Mouse (Mus musculus) ES-Bruce4 (cell line): ENCODE results near the gene Dhx15. TPM values are rescaled to one million over a fixed set of nuclear protein-coding genes. Genes with fewer than 3 reads are reported as not detected.
A peak's percentile ranks its signal among the peaks of the same experiment; 100 is the strongest.

Experiments
- H3K27ac ChIP-seq: 2 replicates; pipeline ENCODE4 v1.5.1; 2012; ENCODE audit warnings: low read length, inconsistent platforms; ENCODE audit not compliant: insufficient read depth
- H3K27me3 ChIP-seq: 2 replicates; pipeline ENCODE4 v1.6.1; 2012; ENCODE audit warnings: mild to moderate bottlenecking, low read length, inconsistent platforms; ENCODE audit not compliant: control insufficient read depth, poor library complexity, insufficient read depth, severe bottlenecking
- H3K36me3 ChIP-seq: 2 replicates; pipeline ENCODE4 v1.6.1; 2012; ENCODE audit warnings: inconsistent platforms, mild to moderate bottlenecking, low read length, moderate library complexity; ENCODE audit not compliant: control insufficient read depth, poor library complexity, insufficient read depth, severe bottlenecking
- H3K4me1 ChIP-seq: one replicate; pipeline ENCODE4 v1.8.1; 2011; ENCODE audit warnings: low read length; ENCODE audit not compliant: control insufficient read depth, insufficient read depth
- H3K4me3 ChIP-seq: 2 replicates; pipeline ENCODE4 v1.5.1; 2011; ENCODE audit warnings: low read depth, mild to moderate bottlenecking, low read length
- H3K9ac ChIP-seq: 2 replicates; pipeline ENCODE4 v1.6.1; 2012; ENCODE audit warnings: low read depth, mild to moderate bottlenecking, inconsistent platforms; ENCODE audit not compliant: poor library complexity, severe bottlenecking
- H3K9me3 ChIP-seq: replicated peaks from 2 replicates; pipeline ENCODE4 v1.6.1; 2012; ENCODE audit warnings: mild to moderate bottlenecking, low read length, inconsistent platforms; ENCODE audit not compliant: control insufficient read depth, poor library complexity, insufficient read depth, severe bottlenecking
- CTCF ChIP-seq: IDR thresholded peaks from one replicate; pipeline ENCODE4 v1.8.1; 2011; ENCODE audit warnings: low read depth, low read length
- EP300 ChIP-seq: IDR thresholded peaks from 2 replicates; pipeline ENCODE4 v1.6.1; 2011; ENCODE audit warnings: low read depth, low read length; ENCODE audit not compliant: insufficient read depth
- POLR2A ChIP-seq: IDR thresholded peaks from one replicate; pipeline ENCODE4 v1.8.1; 2011; ENCODE audit warnings: low read length; ENCODE audit not compliant: insufficient read depth
- polyA plus RNA-seq: library from polyadenylated mRNA; stranded (reverse); fragments of >200 nt; gene quantifications from 2 replicates; pipeline ENCODE4 v1.2.4, GENCODE M21; 2011; ENCODE audit warnings: low read depth; ENCODE audit not compliant: missing spikeins, insufficient read depth, insufficient read length

Dhx15 gene
- polyA plus RNA-seq, 1 experiment, result 350 TPM

GRCm38 (mm10) chr5:52232611-52233010 is 42.3 kb upstream of the Dhx15 start:
- Histone ChIP-seq H3K27ac (no peak overlapping the region; the same call in 1 of the 2 replicates), H3K9me3 (peaks cover 6% of the 10 kb centered on the region; the same call in 1 of the 2 replicates), H3K9ac (no peak overlapping the region), H3K27me3 (no peaks in the 10 kb centered on the region), H3K36me3 (no peaks in the 10 kb centered on the region), H3K4me1 (no peaks in the 10 kb centered on the region), H3K4me3 (no peak overlapping the region)
- TF ChIP-seq POLR2A (no peak), EP300 (no peak), CTCF (no peak)

GRCm38 (mm10) chr5:52232199-52232598 is 41.9 kb upstream of the Dhx15 start:
- no peaks in the 10 kb centered on the region for H3K36me3 ChIP-seq
- H3K9me3 ChIP-seq, result peaks cover 6% of the 10 kb centered on the region; the same call in 1 of the 2 replicates
- TF ChIP-seq EP300 (no peak), CTCF (no peak), POLR2A (no peak)
- no peak overlapping the region for H3K9ac ChIP-seq
- no peaks in the 10 kb centered on the region for H3K27me3 ChIP-seq
- no peaks in the 10 kb centered on the region for H3K4me1 ChIP-seq
- H3K27ac ChIP-seq, result peak overlapping the region; percentile 39
- no peak overlapping the region for H3K4me3 ChIP-seq

GRCm38 (mm10) chr5:52230466-52230865 is 40.2 kb upstream of the Dhx15 start:
- Histone ChIP-seq H3K36me3 (no peaks in the 10 kb centered on the region), H3K4me3 (no peak overlapping the region)
- TF ChIP-seq POLR2A, result no peak
- TF ChIP-seq CTCF, result no peak

GRCm38 (mm10) chr5:52226677-52227076 is 36.4 kb upstream of the Dhx15 start:
- H3K27me3 ChIP-seq, result no peaks in the 10 kb centered on the region
- H3K9ac ChIP-seq, result no peak overlapping the region
- H3K9me3 ChIP-seq, result peaks cover 6% of the 10 kb centered on the region; the same call in 1 of the 2 replicates
- no peaks in the 10 kb centered on the region for H3K36me3 ChIP-seq
- H3K4me1 ChIP-seq, result no peaks in the 10 kb centered on the region
- TF ChIP-seq POLR2A, result no peak
- no peak for TF ChIP-seq EP300
- TF ChIP-seq CTCF, result no peak
- H3K27ac ChIP-seq, result no peak overlapping the region
- no peak overlapping the region for H3K4me3 ChIP-seq

More at GRCm38 (mm10) chr5:52230466-52230865, 40.2 kb upstream of the Dhx15 start:
- H3K27ac ChIP-seq, result no peak overlapping the region
- peaks cover 6% of the 10 kb centered on the region; the same call in 1 of the 2 replicates for H3K9me3 ChIP-seq
- no peak overlapping the region for H3K9ac ChIP-seq
- H3K4me1 ChIP-seq, result no peaks in the 10 kb centered on the region
- no peaks in the 10 kb centered on the region for H3K27me3 ChIP-seq

GRCm38 (mm10) chr5:52221596-52221995 is 31.3 kb upstream of the Dhx15 start:
- Histone ChIP-seq H3K9me3 (no peaks in the 10 kb centered on the region), H3K27ac (no peak overlapping the region), H3K4me1 (no peaks in the 10 kb centered on the region), H3K4me3 (no peak overlapping the region), H3K27me3 (peaks cover 2% of the 10 kb centered on the region; the same call in 1 of the 2 replicates), H3K9ac (no peak overlapping the region), H3K36me3 (no peaks in the 10 kb centered on the region)
- TF ChIP-seq POLR2A, result no peak
- TF ChIP-seq EP300, result no peak
- TF ChIP-seq CTCF, result no peak

- H3K27me3 ChIP-seq, result peaks cover 2% of the 10 kb centered on the region; the same call in 1 of the 2 replicates
- H3K36me3 ChIP-seq, result no peaks in the 10 kb centered on the region
- no peak for TF ChIP-seq EP300
- H3K9ac ChIP-seq, result no peak overlapping the region
- no peak overlapping the region for H3K27ac ChIP-seq
- H3K4me1 ChIP-seq, result no peaks in the 10 kb centered on the region
- no peak overlapping the region for H3K4me3 ChIP-seq
- no peaks in the 10 kb centered on the region for H3K9me3 ChIP-seq
Observed at GRCm38 (mm10) chr5:52220013-52220804, 29.9 kb upstream of the Dhx15 start.
